Mouse (Mus musculus): ENCODE data around the gene Stard3nl.

Stard3nl gene

DNA sequence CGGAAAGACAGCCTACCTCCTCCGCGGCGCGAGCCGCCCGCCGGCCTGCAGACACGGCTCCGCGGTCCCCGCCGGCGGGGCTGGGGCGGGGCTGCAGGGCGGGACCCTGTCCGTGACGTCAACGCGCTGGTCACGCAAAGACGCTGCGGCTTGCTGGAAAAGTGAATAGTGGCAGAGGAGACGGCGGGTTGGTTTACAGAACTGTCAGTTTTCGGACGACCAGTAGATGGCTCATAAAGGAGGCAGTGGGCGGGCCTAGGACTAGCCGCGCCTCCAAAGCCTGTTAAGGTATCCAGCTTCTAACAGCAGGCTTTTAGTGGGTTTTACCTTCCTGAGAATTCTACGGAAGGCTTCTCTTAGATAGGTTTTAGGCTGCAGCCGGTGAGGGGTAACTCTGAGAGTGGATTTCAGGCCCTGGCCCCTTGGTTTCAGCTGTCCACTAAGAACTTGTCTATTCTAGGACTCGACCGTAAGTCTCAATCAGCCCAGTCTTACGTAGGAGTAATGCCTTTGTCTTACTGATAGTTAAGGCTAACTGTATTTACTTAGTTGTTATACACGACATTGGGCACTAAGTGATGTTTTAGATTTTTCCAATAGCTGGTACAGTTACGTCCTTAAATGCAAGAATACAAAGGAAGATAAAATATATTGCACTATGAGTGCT lies at the start of gene Stard3nl:
Gene Stard3nl, minus strand, starts transcription at position 108 of the 667 bp plus-strand sequence.
- peak; percentile 83 for DNase-seq (ENCODE audit: extremely low spot score, low read depth, low spot score)

DNA sequence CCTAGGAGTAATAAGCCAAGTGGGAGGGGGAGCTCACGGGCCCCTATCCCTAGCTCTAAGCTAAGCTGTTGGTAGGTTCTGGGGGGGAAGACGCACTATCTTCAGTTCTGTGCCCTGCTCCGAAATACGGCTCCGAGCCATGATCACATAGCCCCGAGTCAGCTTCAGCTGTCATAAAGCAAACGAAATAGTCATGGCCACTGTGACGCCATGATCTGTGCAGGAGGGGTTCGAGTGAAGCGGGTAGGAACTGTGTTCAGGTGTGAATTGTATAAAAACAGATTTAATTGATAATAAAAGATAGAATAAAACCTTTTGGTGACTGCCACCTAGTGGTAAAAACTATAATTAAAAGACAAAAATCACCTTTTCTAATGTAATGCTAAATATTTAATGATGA lies 42.4 kb upstream of the Stard3nl start:
- no peak for DNase-seq (ENCODE audit: extremely low spot score, low read depth, low spot score)

DNA sequence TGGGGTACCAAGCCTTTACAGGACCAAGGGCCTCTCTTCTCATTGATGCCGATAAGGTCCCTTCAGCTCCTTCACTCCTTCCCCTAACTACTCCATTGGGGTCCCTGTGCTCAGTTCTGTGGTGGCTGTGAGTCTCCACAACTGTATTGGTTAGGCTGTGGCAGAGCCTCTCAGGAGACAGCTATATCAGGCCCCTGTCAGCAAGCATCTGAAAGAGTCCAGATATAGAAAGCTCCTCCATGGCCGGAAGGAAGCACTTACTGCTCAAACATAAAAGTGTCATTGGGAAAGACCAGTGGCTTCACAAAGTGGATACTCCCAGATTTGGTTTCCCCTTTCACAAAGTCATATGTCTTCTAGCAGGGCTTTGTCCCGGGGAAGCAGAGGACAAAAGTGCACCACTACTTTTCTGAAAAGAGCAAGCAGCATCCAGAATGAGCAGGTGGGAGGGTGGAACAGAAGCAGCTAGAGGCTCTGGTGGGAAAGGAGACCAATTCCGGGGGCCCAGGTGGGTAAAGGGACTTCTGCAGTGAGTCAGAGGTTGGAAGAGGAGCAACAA lies 34.3 kb upstream of the Stard3nl start:
- no peak for DNase-seq (ENCODE audit: extremely low spot score, low read depth, low spot score)

DNA sequence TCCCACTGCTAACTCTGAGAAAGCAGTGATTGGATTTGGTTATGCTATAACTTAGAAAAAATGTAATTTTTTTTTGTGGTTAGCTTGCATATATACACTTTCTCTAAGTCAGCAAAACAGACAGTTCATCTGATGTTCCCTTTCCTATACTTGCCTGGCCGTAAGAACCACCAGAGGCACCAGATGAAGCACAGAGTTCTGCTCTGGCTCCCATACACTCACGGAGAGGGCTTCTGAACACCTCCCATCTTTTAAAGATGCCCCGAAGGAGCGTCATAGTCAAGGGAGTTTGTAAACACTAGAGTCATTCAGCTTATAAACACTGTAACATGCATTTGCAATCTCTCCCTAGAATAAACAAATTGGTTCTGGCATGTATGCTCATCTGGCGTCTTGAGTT lies 32.5 kb upstream of the Stard3nl start:
- DNase-seq (ENCODE audit: extremely low spot score, low read depth, low spot score) = no peak

DNA sequence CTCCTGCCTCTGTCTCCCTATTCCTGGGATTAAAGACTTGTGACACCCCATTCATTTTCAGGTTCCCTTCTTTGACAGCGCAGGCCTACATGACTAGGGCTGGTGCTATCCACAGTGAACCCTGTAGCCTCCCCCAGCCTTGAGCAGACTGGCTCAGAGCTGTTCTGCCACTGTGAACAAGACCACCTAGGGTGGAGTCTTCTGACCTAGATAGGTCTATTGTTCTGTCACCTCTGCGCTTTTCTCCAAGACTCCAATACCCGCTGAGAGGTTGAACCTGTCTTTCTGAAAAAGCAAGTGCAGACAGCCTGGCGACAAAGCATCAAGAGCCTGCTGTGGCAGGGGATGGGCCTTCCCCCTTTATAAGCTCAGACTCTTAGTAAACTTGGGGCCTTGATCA lies 29.0 kb upstream of the Stard3nl start:
- DNase-seq (ENCODE audit: extremely low spot score, low read depth, low spot score) = no peak

DNA sequence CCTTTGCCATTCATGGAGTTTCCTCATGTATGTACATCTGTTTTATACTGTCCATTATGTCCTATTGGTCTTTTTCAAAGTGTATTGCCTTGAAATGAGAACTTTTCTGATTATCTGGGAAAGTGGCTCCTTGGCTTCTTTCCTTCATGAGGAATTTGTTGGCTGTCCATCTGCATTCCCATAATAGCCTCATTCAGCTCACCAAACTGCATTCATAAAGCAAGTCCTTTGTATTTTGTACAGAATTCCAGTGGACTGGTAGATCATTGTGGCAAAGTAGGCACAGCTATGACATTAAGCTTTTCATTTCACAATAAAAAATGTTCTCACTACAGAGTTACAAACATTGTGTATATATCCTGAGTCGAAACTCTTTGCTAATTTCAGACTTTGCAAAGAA lies 26.9 kb upstream of the Stard3nl start:
- no peak for DNase-seq (ENCODE audit: extremely low spot score, low read depth, low spot score)

DNA sequence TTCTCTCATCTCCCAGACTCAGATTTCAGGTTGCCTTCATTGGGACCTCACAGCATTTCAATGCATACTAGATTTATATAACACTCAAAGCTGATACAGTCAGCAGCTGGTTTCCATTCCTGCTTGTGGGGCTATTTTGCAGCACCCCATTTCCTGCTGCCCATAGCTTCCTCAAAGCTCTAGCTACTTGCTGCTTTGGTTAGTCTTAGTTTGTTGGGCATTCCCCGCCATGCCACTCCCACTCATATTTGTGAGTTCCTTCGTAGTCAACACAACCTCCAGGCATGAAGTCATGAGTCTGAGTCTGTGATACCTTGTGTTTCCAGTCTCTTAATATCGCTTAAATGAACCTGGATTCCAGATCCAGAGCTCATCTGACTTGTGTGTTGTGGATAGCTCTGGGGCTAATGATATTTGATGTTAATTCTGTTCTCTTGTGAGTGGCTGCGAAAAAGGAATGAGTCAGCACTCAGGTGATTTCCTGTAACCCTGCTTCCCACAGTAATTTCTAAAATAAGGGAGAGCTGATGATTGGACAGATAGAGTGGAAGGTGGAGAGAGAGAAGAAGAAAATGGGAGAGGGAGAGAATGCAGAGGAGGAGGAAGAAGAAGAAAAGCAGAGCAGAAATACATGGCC lies 22.4 kb upstream of the Stard3nl start:
- no peak for DNase-seq (ENCODE audit: extremely low spot score, low read depth, low spot score)

DNA sequence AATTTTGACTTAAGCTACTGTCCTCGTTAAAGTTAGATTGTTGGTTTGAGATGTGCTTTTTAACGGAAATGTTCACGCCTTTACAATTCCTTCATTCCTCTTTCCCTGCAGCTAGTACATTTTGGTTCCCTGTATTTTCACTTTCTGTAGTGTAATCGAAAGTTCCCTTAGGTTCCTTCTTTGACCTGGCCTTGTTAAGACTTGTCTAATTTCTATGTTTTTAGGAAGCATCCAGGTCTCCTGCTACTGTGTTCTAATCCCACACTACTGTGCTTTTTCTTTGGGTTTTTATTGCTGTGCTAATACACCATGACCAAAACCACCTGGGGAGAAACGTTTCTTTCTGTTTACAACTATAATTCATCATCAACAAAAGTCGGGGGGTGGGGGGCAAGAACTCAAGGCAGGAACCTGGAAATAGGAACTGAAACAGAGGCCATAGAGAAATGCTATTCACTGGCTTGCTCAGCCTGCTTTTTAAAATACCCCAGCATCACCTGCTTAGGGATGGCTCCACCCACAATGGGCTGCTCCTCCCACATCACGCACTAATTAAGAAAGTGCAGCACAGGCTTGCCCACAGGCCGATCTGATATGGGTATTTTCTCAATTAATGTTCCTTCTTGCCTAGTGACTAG lies 20.4 kb upstream of the Stard3nl start:
- no peak for DNase-seq (ENCODE audit: extremely low spot score, low read depth, low spot score)

DNA sequence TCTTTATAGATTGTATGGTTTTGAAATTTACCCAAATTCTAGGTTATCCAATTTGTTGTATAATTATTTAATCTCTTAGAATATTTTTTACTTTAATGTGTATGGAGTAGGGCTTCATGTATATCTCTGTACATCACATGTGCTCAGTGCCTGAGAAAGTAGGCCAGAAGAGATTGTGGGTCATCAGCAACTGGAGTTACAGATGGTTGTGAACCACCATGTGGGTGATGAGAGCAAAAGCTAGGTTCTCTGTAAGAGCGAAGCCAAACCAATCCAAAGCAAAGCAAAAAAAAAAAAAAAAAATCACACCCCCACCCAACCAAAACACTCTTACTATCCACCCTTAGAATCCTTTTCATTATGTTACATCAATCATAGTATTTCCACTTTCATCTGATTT lies 19.7 kb upstream of the Stard3nl start:
- no peak for DNase-seq (ENCODE audit: extremely low spot score, low read depth, low spot score)

DNA sequence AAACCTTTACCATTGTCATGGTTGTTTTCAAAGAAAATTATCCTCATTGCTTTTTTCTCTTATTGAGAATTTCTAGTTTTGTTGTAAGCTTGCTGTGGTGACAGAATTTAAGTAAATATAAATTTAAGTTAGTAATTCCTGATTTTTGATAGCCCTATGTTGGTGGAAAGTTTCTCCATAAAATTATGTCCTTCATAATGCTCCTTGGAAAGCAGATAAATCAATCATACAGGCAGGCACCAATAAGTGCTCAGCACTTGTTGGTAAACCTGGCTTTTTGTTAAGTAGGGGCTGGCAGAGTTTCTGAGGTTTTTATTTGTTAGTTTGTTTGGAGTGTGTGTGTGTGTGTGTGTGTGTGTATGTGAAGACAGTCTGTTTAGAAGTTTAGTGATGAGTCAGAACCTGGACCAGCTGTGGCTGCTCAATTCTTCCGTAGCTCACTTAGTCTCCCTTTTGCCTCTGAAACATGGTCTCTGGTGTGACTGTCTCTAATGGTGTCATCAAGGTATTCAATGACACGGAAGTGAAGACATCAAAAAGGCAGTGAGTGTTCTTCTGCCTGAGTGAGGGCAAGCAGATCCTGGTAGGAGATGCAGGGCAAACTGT lies 16.8 kb upstream of the Stard3nl start:
- no peak for DNase-seq (ENCODE audit: extremely low spot score, low read depth, low spot score)

DNA sequence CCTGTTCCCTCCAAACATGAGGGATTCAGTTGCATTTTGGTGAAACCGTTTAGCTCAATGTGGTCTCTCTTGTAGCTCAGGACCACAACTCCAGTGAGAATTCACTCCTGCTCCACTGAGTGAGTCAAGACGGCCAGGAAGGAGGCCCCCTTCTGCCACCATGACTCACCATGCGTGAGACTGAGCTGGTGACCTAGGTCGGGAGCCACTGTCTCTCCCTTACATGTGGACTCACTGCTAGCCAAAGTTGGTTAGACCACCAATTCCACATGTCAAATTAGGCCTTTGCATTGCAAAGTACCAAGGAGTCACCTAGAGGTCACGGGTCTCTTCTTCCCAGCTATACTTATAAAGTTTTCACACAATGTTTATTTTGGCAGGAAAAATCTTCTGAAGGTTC lies 16.3 kb upstream of the Stard3nl start:
- no peak for DNase-seq (ENCODE audit: extremely low spot score, low read depth, low spot score)

DNA sequence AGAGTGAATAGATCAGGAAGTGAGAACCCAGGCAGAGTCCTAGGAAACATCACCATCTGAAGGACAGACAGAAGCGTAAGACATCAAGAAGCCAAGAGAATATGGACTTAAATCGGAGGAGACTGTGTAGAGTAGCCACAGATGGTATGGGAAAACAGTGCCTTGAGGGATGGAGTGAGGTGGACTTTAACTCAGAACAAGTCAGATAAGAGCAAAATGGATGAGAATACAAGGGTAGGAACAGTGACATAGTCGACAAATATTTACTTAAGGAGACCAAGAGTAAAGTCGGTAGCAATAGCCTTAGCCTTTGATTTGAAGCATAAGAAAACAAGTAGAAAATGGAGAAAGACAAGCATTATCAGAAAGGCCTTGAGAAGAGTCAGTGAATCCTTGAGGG lies 15.1 kb upstream of the Stard3nl start:
- DNase-seq (ENCODE audit: extremely low spot score, low read depth, low spot score) = no peak

DNA sequence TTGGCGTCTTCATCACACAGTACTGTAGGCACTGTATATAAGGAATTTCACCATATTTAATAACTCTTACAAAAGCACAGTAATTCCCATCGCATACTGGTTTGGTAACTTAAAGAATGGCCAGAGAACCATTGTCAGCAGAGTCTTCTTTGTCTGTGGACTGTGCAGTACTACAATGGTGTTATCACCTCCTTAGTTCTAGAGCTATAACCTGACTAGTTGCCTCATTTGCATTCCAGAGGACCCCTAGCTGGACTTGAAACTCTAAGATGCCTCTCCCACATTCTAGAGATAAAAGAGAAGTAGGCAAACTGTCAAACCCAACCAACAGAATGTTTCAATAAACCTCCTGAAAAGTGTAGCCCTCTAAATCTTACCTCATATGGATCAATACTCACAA lies 12.4 kb upstream of the Stard3nl start:
- DNase-seq (ENCODE audit: extremely low spot score, low read depth, low spot score) = no peak

DNA sequence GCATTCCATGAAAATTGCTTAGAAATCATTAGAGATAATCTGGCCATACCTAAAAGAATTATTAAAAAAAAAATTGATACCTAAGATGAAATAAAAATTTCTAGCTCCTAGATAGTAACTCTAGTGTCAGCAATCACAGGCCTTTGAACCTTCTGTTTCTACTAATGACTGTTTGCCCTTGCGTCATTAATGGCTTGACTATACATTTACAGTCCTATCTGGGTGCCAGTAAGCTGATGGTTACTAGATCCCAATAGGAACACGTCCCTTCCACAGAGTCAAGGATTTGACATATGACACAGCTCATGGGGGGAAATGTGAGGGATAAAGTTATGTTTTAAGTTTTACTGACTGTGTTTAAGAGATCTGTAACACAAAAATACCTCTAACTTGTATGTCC lies 9.0 kb upstream of the Stard3nl start:
- DNase-seq (ENCODE audit: extremely low spot score, low read depth, low spot score) = no peak

DNA sequence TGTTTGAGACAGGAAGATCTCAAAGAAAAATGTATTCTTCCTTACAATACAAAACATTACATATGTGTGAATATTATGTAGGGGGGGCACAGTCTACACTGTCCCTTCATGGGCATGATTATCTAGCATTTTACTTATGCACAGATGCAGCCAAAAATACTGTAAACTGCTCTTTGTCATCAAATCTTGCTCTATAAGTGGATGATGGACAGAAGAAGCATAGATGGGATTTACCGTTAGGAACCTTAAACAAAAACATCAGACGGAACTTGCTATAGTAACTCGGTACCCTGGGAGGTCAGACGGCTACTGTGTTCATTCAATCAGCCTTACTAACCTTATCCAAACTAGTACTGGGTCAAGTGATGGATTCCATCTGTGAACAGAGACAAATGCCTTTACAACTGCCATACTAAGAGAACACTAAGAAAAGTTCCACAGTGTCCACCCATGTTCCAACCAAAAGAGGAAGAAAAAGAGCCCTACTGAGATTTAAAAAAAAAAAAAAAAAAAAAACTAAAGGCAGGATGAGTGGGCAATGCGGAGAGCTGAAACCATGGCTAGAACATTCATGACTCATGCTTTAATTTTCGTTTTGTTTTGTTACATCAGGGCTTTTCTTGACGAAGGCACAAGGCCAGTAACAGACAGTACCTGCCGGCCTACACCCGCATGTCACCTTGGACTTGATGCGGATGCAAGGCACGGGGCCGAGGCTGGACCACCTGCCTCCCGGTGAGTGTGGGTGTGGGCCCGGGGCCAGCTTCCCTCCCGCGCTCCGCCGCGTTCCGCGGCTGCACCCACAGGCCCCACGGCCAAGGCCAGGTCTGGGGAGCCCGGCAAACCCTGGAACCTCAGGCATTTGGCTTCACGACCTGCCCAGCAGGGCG lies 552 bp downstream of the Stard3nl start:
- no peak for DNase-seq (ENCODE audit: extremely low spot score, low read depth, low spot score)

DNA sequence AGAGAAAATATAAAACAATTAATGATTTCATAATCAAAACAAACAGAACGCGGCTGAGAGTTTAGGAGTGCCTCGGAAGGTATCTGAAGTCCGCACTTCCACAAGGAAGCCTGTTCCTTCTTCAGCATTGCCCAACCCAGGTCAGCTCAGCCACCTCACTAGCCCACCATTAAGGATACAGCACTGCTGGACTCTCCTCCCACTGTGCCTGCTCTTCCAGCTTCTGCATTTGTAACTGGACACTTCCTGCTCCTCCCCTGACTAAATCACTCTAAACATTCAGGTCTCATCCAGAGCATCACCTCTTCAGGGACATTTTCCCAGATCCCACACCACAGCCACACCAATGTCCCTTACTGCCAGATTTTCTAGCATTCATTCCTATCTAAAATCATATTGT lies 1.4 kb downstream of the Stard3nl start:
- DNase-seq (ENCODE audit: extremely low spot score, low read depth, low spot score) = no peak

DNA sequence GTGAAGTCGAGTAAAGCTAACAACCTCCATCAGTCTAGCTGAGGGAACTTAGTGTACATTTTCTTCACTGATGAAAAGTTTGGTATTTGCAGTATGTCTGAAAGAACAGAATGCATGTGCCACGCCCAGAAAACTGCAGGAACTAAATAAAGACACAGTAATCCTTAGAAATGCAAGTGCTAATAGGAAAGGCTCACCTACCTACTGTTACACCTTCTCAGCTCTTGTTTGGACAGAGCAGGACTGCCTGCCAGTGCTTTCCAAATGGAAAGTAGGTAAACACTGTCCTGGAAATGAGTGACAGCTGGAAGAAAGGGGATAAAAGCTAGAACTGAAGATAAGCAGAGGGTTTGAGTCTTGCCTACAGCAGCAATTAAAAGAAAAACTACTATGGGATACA lies 1.9 kb downstream of the Stard3nl start:
- DNase-seq (ENCODE audit: extremely low spot score, low read depth, low spot score) = no peak

DNA sequence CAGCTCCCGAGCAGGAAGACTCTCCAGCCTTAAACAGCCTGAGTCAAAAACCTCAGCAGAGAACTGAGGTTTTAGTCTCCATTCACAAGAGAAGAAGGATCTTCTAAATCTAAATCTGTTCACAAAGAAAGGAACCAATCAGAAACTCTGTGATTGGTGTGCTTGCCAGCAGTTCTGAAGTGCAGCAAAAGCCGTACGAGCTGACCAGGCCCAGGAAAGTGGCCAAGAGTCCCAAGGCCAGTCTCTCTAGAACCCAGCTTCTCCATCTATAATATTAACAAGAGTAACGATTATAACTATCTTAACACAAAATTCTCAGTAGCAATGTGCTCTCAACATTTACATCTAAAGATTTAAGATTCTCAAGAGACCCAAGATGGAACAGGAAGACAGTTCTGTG lies 4.0 kb downstream of the Stard3nl start:
- DNase-seq (ENCODE audit: extremely low spot score, low read depth, low spot score) = no peak

DNA sequence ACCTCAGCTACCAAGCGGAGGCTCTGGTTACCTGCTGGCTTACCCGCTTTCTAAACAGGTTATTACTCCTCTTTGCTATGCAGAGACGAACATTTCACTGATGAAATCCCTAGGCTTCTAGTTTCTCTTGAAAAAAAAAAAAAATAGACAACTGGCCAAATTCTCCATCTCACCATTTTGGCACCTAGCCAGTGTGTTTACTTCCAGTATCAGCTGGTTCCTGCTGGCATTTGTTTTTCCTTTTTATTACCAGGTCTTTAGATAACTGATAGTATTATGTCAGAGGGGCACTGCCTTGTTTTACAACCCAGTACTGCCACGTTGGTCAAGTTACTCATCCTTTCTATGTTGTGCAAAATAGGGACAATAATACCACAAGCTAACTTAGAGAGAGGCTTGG lies 5.3 kb downstream of the Stard3nl start:
- DNase-seq (ENCODE audit: extremely low spot score, low read depth, low spot score) = no peak

DNA sequence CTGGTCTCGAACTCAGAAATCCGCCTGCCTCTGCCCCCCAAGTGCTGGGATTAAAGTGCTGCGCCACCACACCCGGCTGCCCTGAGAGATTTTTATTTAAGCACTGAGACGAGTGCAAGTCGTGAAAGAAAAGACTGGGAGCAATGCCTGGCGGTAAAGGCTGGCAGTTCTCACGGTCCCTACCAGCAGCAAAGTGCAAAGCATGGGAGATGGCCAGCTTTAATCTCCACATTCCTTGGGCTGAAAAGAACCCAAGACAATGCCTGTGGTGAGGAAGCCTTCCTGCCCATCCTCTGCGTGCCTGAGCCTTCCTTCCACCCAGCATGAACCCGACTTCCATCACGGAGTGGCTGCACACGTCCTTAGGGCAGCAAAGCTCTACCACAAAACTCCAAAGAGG lies 5.7 kb downstream of the Stard3nl start:
- DNase-seq (ENCODE audit: extremely low spot score, low read depth, low spot score) = no peak

DNA sequence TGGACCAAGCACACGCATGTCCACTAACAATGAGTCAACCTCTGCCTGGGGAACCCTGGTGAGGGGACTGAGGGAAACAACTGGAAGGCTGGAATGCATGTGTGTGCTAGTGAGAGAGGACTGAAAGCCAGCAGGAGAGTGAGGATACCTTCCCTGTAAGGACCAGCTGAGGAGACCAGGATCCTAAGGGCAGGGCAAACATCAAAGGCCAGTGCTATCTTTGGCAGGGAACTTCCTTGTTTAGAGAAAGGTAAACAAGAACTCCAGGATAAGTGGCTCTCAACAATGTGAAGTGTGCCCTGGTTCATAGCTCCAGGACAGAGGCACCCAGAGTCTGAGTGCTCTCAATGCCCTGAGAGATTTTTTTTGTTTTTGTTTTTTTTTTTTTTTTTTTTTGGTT lies 6.2 kb downstream of the Stard3nl start:
- no peak for DNase-seq (ENCODE audit: extremely low spot score, low read depth, low spot score)

Data from hindlimb bud, embryonic 11.5 days (tissue).